Mouse (Mus musculus): ENCODE measurements at regions not wholly inside any gene's neighbourhood (a gene's known extent, or its start where the extent isn't known, plus 50 kb on each side); places are given as distances from the start of the nearest gene placed in this dataset.

- peak; percentile 5 for DNase-seq
These were observed 70.3 kb downstream of the Pctp start for GRCm38 (mm10) chr11:89932231-89932865.

DNA sequence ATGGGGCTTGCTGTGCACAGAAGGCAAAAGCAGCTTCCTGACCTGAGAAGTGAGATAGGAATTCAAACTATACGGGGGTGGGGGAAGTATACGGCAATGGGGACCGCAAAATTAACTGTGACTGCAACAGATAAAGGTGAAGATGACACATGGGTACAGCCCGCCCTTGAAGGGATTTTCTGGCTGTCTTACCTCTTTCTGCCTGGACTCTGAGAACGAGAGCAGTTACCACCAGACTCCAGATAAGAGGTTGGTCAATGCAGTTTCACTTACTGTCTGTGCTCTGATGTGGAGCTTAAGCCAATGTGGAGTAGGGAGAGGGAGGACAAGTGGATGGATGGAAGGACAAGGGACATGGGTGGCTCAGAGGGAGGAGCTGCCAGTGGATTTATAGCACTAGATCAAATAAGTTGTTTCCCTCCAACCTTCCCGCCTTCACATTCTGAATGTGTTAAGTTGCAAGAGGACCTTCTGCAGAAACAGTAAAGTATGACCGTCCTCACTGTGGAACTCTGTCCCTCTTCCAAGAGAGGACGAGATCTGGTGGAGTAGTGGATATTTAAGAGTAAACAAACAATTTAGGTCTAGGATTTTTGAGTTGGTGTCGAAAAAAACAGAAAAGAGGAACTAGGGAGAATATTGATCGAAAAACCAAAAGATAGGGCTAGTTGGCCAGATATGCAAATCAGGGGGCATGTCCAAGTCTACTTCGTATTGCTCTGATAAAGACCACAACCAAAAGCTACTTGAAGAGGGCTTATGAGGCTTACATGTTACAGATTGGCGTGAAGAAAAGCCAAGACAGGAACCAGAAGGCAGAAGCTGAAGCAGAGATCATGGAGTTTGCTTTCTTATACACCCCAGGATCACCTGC is 73.3 kb downstream of the Pctp start:
- DNase-seq = no peak

- no peak for DNase-seq
These were observed 75.1 kb downstream of the Pctp start for GRCm38 (mm10) chr11:89927483-89928156.

DNA sequence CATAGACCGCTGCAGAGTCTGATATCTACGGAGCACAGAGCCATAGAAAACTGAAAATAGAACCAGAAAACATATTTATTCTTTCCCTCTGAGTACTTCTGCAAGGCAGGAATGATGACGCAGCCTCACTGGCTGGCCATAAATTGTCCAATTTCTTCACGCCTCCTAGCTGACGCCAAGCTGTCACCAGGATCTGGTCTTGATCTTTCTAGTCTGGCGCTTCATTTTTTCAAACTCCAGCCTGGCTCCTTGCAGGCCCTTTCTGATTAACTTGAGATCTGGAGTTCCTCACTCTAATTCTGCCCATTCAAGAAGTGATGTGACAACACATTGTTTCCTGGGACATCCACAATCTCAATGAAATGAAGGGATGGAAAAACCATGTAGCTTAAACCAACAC is 80.1 kb downstream of the Pctp start:
- no peak for DNase-seq

DNA sequence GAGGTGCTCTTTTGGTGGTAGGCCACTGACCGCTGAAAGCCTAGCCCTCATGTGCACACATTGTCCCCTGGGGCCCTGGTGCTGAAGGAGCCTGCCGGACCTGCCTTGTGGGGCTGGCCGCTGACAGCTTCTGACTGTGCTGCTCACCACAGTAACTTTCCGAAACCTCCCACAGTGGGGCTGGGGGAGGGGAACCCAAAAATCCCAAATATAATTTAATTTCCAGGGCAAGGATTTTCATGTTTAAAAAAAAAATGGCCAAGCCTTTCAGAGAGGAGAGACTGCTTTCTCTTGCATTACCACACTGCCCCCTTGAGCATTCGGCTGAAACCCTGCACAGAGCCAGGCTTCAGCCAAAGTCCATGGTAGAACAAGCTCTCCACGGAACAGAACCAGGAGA is 81.5 kb downstream of the Pctp start:
- DNase-seq = peak; percentile 43

- DNase-seq = no peak
These were observed 86.9 kb downstream of the Pctp start for GRCm38 (mm10) chr11:89915795-89916194.

DNA sequence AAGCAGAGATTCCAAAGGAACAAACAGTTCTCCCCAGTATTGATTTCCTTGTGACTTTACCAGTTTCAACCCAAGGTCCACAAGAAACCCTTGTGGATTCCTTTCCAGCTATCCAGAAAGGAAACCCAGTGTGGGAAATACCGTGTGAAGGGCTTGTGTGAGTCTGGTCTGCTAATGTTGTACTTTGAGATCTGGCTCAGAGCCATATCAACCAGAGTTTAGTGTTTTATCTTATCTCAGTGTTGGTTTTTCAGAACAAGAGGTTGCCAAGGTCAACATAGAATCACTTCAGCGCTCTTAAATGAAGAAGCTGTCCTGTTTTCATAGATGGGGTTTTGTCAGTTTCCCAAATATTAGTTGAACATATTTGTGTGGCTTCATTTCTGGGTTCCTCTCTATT is 88.1 kb downstream of the Pctp start:
- no peak for DNase-seq

DNA sequence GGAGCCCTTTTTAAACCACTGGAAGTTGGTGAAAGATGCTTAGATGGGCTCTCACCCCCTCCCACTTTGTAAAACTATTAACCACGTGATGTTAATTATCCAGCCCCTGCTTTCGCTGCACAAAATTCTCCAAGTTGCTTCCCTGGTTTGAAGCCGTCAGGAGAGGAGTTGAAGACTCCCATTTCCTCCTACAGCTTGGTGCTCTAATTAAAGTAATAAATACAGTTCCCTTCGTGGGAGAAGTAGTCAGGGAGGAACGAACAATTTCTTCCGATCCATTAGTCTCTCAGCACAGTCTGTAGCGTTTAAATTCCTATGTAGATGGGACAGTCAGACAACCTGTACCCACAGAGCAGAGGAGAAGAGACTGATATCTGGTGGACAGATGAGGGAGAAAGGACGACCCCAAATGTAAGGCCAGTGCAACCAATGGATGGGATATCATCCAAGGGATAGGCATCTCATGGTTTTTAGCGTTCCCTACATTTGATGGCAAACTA is 101.4 kb downstream of the Pctp start:
- no peak for DNase-seq

- DNase-seq = no peak
These were observed 104.2 kb downstream of the Pctp start for GRCm38 (mm10) chr11:89898516-89898915.

- DNase-seq = no peak
These were observed 105.8 kb downstream of the Pctp start for GRCm38 (mm10) chr11:89896854-89897253.

DNA sequence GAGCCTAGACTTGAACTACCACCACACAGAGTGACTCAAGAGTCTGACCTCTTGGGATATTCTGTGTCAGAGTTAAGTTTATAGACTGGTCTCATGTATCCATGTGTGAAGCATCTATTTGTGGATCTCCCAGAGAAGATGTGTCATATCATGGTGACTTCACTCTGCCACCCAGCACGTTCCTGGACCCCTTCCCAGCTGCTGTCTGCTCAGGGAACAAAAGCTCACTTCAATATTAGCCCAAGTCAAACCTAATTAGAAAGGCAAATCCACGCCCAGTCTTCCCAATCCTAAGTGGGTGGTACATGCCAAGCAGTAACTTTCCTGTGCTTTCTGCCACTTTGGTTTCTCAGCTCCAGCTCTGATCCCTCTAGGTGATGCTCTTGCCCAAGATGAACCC is 94.1 kb upstream of the Ankfn1 start:
- DNase-seq = no peak

DNA sequence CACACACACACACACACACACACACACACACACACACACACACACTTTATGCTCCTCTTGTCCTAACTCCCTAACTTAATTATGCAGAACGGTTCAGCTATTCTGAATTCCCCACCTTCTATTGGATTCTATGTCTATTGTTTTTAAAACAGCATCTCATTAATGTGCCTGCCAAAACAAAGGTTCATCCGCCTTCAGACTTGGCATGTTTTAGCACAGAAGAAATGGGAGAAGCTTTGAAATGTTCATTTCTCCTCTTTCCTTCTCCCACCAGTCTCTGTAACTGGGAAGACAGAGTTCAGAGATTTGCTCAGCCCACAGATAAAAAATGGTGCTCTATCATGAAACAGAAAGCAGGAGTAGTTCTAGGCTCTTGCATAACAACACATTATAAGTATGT is 90.1 kb upstream of the Ankfn1 start:
- no peak for DNase-seq

DNA sequence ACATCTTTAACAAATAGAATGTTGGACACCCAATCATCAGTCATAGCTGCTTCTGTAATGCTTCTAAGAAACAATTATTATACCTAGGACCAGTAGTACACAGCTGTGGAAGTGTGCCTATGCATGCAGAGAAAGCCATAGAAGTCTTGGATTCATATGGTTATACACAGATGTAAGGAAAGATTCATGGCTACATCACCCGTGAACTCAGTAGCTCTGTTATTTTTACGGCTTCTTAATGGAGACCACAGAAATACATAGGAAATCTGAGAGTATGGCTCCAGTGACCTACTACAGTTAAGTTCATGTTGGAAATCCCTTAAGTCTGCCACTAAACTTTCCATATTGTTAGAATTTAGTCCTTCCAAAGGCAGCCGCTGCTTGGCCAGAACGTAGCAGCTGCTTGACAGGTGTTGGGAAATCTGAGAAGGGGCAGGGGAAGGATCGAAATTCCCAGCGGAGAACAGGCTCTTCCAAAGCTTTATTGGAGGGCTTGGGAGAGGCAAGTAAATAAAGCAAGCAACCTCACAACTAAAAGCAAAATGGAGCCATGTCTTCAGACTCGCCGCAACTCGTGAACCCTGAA is 78.8 kb upstream of the Ankfn1 start:
- no peak for DNase-seq

- DNase-seq = no peak
These were observed 64.4 kb upstream of the Ankfn1 start for GRCm38 (mm10) chr11:89841853-89842252.

- peak; percentile 6 for DNase-seq
These were observed 62.3 kb upstream of the Ankfn1 start for GRCm38 (mm10) chr11:89839671-89840327.

- DNase-seq = no peak
These were observed 60.5 kb upstream of the Ankfn1 start for GRCm38 (mm10) chr11:89837995-89838394.

- DNase-seq = no peak
These were observed 59.4 kb upstream of the Ankfn1 start for GRCm38 (mm10) chr11:89836897-89837296.

DNA sequence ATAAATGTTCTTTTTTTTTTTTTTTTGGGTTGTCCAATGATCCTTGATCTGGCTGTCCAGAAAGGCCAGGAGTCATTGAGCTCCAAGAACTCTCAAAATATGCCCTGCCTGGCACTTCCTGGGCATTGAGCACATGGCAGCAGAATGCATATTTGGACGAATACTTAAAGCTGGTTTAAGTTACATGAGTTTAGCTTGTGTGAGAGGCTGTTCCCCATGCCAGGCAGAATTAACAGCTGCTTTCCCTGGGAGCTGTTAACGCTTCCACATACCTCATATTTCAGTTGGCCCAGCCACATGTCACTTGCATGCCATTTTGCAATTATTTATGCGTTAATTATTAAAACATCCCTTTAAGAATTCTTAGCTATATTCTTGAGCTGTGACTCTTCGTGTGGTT is 56.6 kb upstream of the Ankfn1 start:
- no peak for DNase-seq

DNA sequence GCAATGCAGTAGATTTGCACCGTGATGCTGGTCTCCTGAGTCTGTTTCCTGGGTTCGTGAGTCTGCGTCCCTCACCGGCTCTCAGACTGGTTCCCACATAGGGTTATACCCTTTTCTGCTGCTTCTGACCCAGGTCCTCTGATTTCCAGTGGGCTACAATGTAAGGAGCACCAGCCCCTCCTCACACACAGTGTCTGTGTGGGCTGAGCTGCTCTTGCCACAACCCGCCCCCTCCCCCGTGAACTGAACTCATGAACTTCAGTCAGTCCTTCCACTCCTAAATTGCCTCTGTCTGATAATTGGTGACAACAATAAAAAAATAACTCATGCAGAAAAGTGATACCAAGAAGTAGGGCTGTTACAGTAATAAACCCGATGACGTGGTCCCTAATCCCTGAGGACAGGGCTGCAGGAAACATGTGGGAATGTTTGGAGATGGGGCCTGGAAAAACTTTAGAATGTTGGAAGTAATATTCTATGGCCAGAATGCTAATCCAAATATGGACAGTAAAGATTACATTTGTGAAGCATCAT is 54.2 kb upstream of the Ankfn1 start:
- DNase-seq = no peak

Measured in right cerebral cortex, postnatal 25 days (tissue).